Mouse (Mus musculus) 3T3-L1 (cell line): ENCODE results near the gene Hpse.

ENCODE experiments used
- DNase-seq: peaks from one replicate; pipeline ENCODE4 v3.0.0-alpha.2; 2015; ENCODE audit warnings: low read depth, low spot score

Hpse gene

GRCm38 (mm10) chr5:100642316-100642715 is 77.2 kb downstream of the Hpse start:
- no peak for DNase-seq

DNA sequence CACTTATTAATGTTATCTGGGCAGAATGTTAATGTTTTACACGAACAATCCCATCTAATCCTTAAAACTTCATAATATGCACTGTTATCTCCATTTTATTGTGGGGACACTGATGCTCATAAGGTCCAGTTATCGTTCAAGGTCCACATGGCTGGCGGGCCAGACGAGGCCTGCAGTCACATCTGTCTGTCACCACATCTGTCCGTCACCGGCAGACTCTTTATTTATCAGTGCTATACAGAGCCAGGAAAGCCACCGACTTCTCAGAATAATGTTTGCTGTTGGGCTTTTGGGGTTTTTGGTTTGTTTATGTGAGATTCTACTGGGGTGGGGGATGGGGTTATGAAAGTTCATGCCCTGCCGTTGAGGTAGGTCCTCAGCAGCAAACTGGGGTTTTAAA is 81.0 kb downstream of the Hpse start:
- DNase-seq: no peak

GRCm38 (mm10) chr5:100636794-100637544 is 82.5 kb downstream of the Hpse start:
- peak; percentile 75 for DNase-seq

GRCm38 (mm10) chr5:100635908-100636307 is 83.6 kb downstream of the Hpse start:
- no peak for DNase-seq

DNA sequence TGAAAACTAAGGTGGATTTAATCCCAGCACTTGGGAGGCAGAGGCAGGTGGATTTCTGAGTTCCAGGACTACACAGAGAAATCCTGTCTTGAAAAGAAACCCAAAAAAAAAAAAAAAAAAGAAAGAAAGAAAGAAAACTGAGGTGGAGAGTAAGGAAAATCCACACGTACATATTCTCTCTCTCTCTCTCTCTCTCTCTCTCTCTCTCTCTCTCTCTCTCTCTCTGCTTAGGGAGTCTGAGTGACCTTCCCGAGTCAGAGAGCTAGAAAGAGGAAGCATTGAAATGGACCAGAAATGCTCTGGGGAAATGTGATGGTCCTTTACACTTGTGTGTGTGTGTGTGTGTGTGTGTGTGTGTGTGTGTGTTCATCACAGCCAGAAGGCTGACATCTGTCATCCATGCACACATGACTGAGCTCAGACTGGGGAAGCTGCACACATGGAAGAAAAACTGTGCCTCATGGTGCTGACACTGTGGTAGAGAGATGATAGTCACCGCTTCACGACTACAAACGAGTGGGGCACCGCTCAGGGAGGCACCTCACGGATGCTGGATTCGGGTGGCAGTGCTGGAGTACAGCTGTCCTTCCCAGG is 84.5 kb downstream of the Hpse start:
- DNase-seq: no peak

GRCm38 (mm10) chr5:100632540-100633129 is 86.9 kb downstream of the Hpse start:
- peak; percentile 52 for DNase-seq
